Mouse (Mus musculus): Measurements from ENCODE around the gene Cstf1.

The Cstf1 gene

DNA sequence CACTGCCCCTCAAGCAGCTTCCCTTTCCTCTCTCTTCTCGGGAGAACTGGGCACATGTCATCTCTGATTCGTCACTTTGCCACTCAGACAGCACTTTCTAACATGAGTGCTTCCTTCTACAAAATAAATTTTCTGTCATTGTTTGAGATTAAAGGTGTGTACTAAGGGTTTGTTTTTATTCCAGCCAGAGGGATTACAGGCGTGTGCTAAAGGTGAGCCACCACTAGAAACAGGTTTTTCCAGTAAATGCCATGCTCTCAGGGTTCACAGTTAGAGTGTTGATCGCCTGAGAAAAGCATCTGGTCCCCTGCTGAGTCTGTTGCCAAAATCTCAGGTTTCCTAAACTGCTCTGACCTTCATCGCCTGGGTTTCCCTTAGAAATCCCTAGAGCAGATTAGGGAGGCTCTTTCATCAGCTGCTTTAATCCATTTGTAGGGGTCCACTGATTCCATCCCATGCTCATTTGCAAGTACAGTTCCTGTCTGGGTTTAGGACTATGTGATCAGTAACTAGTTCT is 6.6 kb downstream of the Cstf1 start:
- DNase-seq = no peak

DNA sequence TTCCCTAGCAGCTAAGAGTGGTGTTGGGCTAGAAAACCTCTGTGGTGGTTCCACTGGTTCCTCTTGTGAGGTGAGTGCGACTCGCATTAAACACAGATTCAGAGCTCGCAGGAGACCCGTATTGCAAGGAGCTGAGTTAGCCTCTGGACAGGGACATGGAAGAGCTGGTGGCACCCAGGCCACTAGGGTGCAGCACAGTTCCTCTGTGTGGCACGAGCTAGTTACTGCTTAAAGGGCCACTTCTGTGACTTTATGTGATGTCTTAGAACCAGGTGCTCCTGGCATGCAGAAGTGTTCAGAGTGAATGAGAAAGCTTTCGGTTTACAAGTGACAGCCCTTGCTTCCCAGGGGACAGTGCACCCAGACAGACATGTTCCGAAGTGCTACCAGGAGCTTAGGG is 7.9 kb downstream of the Cstf1 start:
- DNase-seq = peak in 1 of 2 experiments; percentile 27

GRCm38 (mm10) chr2:172380513-172380912 is 10.0 kb downstream of the Cstf1 start:
- no peak for DNase-seq

DNA sequence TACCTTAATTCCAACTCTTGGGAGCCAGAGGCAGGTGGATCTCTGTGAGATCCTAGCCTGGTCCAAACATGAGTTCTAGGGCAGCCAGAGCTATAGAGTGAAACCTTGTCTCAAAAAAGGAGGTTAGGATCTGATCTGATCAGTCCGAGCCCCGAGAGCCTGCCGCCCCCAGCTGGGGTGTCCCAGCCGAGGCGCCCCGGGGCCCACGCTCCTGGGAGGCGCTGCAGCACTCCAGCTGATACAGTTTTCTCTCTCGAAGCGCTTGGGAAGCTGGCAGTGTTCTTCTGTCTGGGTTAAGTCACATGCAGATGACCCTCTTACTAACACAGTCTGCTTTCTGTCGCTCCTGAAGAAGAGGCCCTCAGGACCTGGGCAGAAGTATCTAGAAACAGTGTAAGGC is 10.9 kb downstream of the Cstf1 start:
- DNase-seq = no peak

DNA sequence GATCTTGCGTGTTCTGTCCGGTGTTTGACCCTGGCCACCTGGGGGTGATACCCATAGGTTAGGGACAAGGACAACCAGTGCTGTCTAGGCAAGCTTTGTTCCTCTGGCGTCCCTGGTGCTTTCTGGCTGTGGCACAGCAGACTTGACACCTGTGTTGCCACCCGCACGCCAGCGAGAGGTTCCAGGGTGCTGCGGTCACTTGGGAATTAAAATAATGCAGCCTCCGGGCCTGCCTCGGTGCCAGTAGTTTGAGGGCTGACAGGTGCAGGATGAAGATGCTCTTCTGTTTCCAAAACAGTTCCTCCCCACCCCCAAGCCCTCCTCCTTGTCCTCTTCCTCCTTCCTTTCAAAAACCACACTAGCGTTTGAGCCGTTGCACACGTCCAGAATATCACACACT is 11.4 kb downstream of the Cstf1 start:
- no peak for DNase-seq

DNA sequence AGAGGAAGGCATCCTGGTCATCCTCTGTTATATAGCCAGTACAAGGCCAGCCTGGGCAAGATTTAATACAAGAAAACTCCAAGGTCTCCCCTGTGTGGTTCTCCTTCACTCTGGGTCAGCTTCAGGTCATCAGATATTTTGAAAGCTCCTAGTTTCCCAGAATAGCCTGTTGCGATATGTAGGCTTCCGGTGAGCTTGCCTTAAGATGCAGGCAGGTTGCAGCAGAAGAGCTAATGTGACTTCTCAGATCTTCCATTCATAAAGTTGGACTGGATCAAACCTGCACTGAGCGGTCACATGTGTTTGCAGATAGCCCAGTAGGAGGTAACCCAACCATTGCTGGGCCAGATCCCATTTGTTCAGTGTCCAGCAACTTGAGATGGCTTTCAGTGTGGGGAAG is 14.2 kb downstream of the Cstf1 start:
- no peak for DNase-seq

- DNase-seq = no peak
Measured at GRCm38 (mm10) chr2:172390341-172390740, 19.9 kb downstream of the Cstf1 start.

DNA sequence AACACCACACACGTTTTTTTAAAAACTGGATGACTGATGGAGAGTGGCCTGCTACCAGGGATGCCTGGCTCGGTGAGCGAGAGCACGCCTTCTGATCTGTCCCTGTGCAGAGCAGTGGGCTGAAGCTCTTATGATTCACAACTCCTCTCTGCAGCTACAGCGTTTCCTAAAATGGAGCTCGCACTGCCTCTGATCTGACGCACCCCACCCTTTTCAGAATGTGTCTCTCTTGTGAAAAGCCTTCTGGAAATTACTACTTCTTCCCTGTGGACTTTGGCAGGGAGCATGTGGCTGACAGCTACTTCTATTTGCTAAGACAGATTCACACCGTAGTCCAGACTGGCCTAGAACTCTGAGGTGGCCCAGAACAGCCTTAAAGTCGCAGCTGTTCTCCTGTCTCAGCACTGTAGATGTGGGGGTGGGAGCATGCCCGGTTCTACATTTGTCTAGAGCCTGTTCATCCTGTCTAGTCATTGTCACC is 21.6 kb downstream of the Cstf1 start:
- no peak for DNase-seq

DNA sequence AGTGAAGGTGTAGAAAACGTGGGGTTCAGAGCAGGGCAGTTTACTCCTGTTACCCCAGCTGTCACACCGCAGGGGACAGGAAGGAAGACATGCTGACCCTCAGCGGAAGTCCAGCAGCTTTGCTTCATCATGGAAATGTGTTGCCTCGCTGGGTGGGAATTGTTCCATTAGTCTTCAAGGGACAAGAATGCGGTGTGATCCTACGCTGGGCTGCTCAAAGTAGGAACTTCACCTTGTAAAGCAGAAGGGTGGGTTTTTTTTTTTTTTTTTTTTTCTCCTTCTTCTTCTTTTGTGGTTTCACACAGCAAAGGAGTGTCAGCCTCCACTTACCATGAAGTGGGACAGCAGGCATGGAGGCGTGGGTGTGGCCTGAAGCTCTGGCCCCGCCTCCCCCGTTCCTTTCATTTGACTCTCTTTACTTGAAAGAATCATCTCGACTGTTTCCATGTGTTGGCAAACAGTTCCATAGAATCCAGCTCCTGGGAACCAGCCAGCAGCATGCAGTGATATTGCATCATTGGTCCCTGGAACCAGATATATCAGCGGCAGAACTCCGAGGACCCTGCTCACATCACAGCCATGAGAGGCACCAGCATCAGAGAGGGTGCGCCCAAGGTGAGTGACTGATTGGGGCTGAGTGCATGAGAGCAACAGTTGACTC is 23.0 kb downstream of the Cstf1 start, which contains the start of gene Cass4:
Gene Cass4 (plus strand): TSS at position 404 of the 661 bp plus-strand sequence.
- no peak for DNase-seq

GRCm38 (mm10) chr2:172394052-172394392 is 23.5 kb downstream of the Cstf1 start:
- DNase-seq = no peak

- no peak for DNase-seq
Measured at GRCm38 (mm10) chr2:172394671-172395070, 24.2 kb downstream of the Cstf1 start.

DNA sequence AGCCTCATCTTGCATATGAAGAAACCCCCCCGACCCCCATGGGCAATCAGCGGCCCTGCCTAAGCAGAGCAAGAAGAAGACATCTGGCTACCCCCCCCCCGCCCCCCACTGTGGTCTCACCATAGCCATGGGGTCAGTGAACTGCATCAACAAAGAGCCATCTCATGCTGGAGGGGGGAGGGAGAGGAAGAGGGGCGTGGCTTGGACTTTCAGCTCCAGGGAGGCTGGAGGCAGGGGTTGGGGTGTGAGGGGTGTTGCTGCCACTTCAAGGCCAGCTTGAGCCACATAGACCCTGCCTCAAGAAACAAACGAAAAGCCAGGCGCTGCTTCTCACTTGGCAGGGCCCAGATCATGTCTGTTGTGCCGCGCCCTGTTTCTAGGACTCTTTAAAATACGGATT is 25.5 kb downstream of the Cstf1 start:
- no peak for DNase-seq

DNA sequence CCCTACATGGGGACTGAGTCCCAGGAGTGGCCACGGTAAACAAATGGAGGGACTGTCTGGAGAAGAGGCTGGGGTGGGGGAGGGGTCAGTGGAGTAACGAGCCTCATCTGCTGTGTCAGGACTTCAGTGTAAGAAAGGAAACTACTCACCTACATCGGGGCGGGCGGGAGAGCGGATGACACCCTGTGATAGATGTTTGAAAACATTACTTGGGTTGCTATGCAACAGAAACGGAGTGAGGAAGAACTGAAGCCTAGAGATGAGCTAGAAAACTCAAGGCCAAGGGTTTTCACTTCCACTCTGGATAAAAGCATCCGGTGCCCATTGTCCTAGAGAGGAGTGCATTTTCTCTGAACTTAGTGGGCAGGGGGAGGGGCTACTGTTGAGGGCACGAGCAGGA is 29.4 kb downstream of the Cstf1 start:
- DNase-seq = no peak

- DNase-seq = no peak
Measured at GRCm38 (mm10) chr2:172401116-172401825, 30.8 kb downstream of the Cstf1 start.

DNA sequence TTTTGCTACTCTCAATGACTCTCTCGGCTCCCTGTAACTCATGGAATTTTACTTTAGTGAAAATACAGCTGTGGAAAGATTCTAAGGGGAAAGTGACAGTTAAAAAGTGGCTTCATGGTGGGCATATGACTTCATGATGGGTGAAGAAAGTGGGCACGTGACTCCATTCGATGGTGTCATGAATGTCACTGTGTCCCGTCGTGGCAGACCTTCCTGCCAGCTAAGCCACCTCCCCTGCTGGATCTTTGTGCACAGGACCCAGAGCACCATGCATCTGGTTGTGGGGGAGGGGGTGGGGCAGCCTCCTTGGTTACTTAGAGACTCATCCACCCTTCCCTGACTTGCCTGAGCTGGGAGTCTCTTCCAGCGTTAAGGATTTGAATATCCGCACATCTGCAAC is 33.8 kb downstream of the Cstf1 start:
- DNase-seq = no peak

- DNase-seq = no peak
Measured at GRCm38 (mm10) chr2:172405011-172405410, 34.5 kb downstream of the Cstf1 start.

DNA sequence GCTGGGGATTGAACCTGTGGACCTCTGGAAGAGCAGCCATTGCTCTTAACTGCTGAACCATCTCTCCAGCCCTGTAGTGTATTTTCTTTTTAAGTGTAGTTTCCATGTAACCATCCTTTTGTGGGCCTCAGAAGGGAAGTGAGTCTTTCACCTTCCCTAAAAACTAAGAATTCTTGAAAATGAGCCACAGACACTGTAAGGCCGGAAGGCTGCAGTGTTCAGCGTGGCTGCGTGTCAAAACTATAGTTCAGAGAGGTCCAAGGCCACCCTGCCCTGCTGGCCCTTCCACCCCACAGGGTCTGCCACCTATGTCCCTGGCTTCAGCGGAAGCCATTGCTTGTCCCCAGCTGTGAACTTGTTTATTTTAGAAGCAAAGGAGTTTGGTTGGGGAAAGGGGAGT is 35.7 kb downstream of the Cstf1 start:
- no peak for DNase-seq

DNA sequence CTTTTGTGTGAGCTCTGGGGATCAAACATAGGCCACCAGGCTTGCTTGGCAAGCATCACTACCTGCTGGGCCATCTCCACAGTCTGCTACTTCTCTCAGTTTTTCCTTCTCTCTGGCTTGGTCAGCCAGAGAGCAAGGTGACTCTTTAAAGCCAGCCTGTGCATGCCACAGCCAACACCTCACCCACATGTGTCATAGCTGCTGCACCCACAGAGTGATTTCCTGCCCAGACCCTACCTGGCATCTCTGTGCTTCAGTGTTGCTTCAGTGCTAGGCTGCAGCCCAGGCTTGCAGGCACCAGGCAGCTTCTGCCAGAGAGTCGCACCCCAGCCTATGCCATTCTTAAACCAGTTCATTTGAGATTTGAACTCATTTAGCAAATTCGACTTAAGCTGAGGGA is 37.0 kb downstream of the Cstf1 start:
- no peak for DNase-seq

GRCm38 (mm10) chr2:172410686-172411085 is 40.2 kb downstream of the Cstf1 start:
- no peak for DNase-seq

DNA sequence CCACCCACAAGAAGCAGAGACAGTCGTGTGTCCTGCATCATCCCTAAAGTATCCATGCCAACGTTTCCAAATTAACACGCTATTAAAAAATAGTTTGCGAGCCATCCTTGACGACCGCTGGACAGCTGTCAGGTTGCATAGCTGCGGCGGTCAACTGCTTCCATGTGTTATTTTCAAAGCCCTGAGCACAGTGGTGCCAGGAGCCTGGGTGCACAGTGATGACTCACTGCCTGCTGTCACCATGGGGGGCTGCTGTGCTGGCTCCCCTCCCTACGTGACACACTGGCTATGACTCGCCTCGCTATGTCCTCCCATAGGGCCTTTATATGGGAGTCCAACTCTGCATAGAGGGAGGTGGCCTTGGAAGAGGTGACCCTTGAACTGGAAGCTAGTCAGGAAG is 40.6 kb downstream of the Cstf1 start:
- no peak for DNase-seq

GRCm38 (mm10) chr2:172412454-172412853 is 42.0 kb downstream of the Cstf1 start:
- DNase-seq = no peak

DNA sequence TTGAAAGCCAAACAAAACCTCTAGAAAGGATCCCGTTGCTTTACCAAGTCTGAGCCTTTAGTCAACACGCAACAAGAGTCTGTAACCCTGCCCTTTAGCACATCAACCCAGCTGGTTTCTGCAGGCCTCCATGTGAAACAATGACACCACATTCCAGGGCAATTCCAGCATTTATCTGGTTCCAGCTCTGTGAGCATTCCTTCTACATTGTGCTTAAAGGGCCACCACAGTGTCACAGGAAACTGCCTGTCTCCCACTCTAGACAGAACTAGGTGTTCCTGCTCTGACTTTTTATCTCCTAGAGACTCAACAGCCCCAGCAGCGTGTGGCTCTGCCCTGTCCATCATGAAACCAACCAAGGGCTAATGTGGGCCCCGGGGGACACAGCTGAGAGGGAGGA is 42.8 kb downstream of the Cstf1 start:
- DNase-seq = no peak

DNA sequence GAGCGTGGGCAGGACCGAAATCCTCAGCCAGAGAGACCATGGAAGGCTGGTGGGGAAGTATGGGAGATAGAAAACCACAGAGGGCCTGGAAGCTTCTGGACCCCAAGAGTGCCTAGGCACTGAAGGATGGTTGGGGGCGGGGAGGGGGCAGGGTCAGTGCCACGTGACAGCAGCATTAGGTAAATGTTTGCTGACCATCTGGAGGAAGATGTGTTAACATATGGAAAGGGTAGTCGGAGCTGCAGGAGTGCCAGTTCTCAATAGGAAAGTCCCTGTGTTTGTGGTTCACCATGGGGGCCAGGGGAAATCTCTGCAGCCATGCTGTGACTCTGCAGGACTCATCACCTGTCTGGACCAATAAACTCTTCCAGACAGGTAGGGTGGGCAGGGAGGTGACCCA is 43.4 kb downstream of the Cstf1 start:
- no peak for DNase-seq

DNA sequence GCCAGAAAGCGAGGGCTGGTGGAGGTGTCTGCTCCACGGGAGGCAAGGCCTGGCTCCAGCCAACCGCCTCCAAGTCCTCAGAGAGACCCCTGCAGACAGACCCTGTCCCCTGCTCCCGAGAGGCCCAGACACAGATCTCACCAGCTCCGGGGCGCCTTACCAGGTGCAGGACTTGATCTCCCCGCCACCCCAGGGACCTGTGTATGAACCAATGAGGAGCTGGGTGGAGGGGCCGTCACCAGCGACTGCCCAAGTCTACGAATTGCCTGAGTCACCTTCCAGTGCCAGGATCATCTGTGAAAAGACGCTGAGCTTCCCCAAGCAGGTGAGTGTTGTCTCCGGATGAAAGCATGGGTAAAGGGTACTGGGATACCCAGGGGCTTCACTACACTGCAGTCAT is 45.7 kb downstream of the Cstf1 start:
- DNase-seq = no peak

GRCm38 (mm10) chr2:172416876-172417275 is 46.4 kb downstream of the Cstf1 start:
- no peak for DNase-seq
